Mouse (Mus musculus): ENCODE data around the gene Cfd. TPM values are rescaled to one million over a fixed set of nuclear protein-coding genes. Genes with fewer than 3 reads are reported as not detected.
A peak's percentile ranks its signal among the peaks of the same experiment; 100 is the strongest.

Gene Cfd
- total RNA-seq, 2 experiments from 2014 or later = not detected

DNA sequence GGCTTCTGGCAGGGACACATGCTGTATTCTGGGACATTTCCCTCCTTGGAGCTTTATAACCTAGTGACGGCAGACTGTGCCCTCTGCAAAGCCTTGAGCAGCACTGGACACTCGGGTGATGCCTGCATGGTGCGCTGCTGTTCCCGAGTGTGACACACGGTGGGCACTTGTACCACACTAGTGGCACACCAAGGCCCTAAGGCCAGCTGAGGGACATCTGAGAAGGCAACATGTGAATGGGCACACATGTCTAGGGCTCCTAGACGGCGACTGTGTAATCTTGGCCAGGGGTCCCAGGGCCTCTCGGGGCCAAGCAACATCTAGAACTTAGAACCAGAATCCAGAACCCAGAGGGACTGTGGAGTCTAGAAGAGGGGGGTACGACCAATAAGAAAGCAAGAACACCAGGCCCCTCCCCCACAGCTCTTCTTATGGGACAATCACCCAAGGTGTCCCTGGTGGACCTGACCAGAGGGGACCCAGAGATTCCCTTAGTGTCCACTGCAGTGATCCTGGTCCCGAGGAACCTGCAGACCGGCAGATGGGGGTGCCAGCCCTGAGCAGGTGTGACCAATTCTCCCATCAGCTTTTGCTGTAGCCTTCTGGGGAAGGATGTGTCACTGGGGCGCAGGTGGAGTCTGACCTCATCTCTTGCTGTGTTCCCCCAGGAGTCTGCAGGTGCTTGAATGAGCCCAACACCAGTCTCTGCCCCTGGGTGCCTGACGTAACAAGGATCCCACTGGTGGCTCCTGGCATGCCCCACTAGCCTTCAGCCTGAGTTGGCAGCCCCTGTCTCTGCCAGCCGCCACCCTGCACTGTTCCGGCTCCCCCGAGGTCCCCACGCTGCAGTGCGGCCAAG is 39.5 kb downstream of the Cfd start:
- no peak for DNase-seq
- intact Hi-C loops (cut with DNase I) = loop anchor here (10.0 kb wide), 1 partner anchor 95 kb away; no protein-coding TSS in a partner anchor

GRCm38 (mm10) chr10:79930826-79931186 is 40.2 kb downstream of the Cfd start:
- peak; percentile 76 for DNase-seq
- intact Hi-C loops (cut with DNase I) = no loop called here

DNA sequence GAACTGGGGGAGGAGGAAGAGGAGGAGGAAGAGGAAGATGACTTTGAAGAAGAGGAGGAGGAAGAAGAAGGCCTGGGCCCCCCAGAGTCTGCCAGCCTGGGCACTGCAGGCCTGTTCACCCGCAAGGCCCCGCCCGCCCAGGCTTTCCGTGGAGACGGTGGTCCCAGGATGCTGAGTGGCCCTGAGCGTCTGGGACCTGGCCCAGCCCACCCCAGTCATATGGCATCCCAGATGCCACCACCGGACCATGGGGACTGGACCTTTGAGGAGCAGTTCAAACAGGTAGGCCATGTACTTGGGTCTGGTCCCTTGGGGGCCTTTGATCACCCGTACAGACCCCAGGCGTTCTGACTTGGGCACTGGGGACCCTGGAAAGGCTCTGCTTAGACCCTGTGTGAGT is 41.1 kb downstream of the Cfd start:
- intact Hi-C loops (cut with DNase I) = no loop called here
- no peak for DNase-seq

GRCm38 (mm10) chr10:79932736-79933135 is 42.1 kb downstream of the Cfd start:
- intact Hi-C loops (cut with DNase I) = no loop called here
- peak; percentile 86 for DNase-seq

- intact Hi-C loops (cut with DNase I) = no loop called here
- DNase-seq = no peak
These were observed 42.6 kb downstream of the Cfd start for GRCm38 (mm10) chr10:79933145-79933679.

GRCm38 (mm10) chr10:79933861-79934260 is 43.2 kb downstream of the Cfd start:
- intact Hi-C loops (cut with DNase I) = no loop called here
- DNase-seq = no peak

GRCm38 (mm10) chr10:79934272-79934721 is 43.6 kb downstream of the Cfd start:
- intact Hi-C loops (cut with DNase I) = no loop called here
- peak; percentile 97 for DNase-seq

DNA sequence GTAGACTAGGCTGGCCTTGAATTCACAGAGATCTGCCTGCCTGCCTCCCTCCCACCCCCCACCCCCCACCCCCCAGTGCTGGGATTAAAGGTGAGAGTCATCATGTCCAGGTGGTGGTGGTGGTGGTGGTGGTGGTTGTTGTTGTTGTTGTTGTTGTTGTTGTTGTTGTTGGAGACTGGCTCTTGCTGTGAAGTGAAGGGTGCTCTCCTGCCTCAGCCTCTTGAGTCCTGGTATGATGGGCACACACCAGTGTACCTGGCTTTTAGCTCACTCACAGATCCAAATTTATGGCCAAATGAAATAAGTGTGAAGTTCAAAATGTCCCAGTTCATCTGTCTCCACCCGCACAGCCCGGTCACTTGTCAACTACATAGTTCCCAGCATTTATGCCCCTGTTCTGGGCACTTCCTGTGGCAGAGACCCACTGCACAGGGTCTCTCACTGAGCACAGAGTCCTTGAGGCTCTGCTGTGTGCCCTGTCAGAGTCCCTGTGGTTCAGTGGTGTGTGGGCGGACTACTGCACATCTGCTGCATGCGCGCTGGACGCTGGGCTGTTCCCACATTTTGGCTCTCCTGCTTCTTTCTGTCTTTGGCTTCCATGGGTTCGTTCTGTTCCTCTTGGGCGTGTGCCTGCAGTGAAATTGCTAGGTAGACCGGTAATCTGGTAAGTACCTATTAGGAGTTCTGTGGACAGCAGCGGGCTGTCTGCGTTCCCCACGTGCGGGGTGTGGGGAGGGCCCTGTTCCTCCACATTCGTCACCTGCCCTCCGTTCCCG is 44.3 kb downstream of the Cfd start:
- intact Hi-C loops (cut with DNase I) = no loop called here
- DNase-seq = no peak

- DNase-seq = no peak
- intact Hi-C loops (cut with DNase I) = no loop called here
These were observed 45.7 kb downstream of the Cfd start for GRCm38 (mm10) chr10:79936284-79936910.

DNA sequence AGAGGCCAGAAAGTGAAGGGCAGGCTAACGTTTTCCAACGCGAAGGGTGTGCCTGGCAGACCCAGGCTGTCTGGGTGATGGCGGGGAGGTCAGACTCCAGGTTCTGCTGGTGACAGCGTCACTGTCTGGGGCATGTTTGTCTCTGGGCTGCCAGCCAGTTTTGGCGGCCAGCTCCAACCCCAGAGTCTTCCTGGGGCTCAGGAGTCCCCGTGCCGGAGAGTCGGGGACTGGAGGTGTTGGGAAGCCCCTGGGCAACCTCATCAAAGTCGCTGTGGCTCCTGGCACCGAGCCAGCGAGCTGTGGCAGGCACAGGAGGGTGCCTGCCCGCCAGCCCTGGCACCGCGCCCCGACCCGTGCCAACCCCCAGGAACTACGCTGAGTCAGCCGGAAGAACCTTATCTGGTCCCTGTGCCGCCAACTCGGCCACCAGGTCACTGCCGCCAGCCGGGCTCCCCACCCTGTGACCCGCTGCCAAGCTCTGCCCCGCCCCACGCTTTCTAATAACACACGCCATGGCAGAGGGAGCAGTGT is 46.3 kb downstream of the Cfd start:
- intact Hi-C loops (cut with DNase I) = no loop called here
- DNase-seq = peak; percentile 76

DNA sequence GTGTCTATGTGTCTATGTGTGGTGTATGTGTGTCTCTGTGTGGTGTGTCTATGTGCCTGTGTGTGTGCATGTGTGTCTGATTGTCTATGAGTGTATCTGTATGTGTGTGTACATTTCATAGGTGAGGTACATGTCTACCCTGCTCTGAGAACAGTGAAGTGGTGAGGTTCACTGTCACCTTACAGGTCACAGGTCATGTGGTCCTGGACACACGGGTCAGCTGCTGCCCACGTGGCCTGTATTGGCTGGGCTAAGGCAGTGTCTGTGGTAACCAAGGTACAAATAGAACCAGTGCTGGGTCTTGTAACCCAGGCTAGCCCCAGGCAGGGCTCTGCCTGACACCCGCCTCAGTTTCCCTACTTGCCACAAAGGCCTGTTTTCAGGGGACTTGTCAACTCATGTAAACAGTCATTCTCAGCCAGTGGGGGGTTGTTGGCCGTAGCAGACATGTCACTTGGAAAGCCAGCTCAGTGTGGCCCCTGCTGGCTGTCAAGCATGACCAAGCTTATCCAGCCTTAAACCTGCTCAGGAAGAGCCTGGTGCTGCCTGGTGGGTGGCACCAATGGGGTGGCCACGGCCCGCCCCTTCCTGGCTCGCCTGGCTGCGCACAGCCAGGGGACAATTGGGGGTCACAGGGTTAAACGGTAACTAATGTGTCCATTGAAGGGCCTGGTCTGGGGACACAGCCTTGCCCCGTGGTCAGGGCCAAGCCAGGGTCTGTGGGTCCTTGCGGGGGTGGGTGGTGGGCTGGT is 47.3 kb downstream of the Cfd start:
- DNase-seq = no peak
- intact Hi-C loops (cut with DNase I) = no loop called here

DNA sequence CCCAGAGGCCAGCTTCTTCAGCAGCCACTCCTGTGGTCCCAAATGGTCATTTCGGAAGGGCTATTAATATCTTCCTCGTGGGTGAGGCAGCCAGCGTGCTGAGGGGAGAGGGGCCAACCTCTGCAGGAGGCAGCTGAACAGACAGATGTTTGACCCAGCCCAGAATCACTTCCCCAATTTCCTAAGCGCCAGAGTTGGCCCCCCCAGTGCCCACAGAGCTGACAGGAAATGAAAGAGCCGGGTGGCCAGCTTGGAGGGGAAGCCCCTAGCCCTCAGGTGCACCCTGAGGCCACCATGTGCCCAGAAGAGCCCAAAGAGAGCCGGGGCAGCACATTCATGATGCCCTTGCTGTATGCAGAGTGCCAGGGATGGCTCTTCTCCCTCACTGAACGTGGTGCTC is 50.1 kb downstream of the Cfd start:
- intact Hi-C loops (cut with DNase I) = no loop called here
- DNase-seq = no peak

Small RNAs within 50 kb of the gene (microRNA-seq; reads per million reads assigned to microRNA genes)
- gene Mir6910 = not detected

Other genes starting within 250 kb of the Cfd start
- gene Odf3l2, start 245.1 kb upstream of the Cfd start, total RNA-seq (2021) = under 1 TPM; 0.38 to 0.40 TPM
- under 1 TPM; 0.72 to 0.84 TPM for gene Madcam1, start 226.3 kb upstream of the Cfd start, total RNA-seq (2021)
- gene Tpgs1, start 221.5 kb upstream of the Cfd start, total RNA-seq (2021) = 10 to 100 TPM; 57.0 to 59.9 TPM
- gene Cdc34, start 208.7 kb upstream of the Cfd start, total RNA-seq (2021) = 10 to 100 TPM; 59.6 to 61.5 TPM
- gene Gzmm, start 201.8 kb upstream of the Cfd start, total RNA-seq (2021) = 1 to 10 TPM; 2.6 to 3.3 TPM
- gene Bsg, start 186.4 kb upstream of the Cfd start, total RNA-seq (2021) = 100 to 1,000 TPM; 486 to 495 TPM
- 10 to 100 TPM; 47.4 to 53.8 TPM for gene Hcn2, start 174.2 kb upstream of the Cfd start, total RNA-seq (2021)
- gene Polrmt, start 144.3 kb upstream of the Cfd start, total RNA-seq (2021) = 10 to 100 TPM; 44.8 to 51.8 TPM
- 1 to 10 TPM; 1.3 to 1.7 TPM for gene Fgf22, start 135.8 kb upstream of the Cfd start, total RNA-seq (2021)
- 10 to 100 TPM; 85.0 to 95.3 TPM for gene Rnf126, start 123.9 kb upstream of the Cfd start, total RNA-seq (2021)
- gene Fstl3, start 113.6 kb upstream of the Cfd start, total RNA-seq (2021) = 1 to 10 TPM; 2.5 to 3.2 TPM
- gene Prss57, start 99.9 kb upstream of the Cfd start, total RNA-seq (2021) = under 1 TPM in 1 of 2 experiments, not detected in 1; 0.52 TPM
- 100 to 1,000 TPM; 404 to 409 TPM for gene Palm, start 97.3 kb upstream of the Cfd start, total RNA-seq (2021)
- under 1 TPM; 0.46 to 0.76 TPM for gene Misp, start 69.9 kb upstream of the Cfd start, total RNA-seq (2021)
- gene Ptbp1, start 36.4 kb upstream of the Cfd start, total RNA-seq (2021) = 10 to 100 TPM; 91.7 to 92.7 TPM
- 1 to 10 TPM; 6.9 to 7.0 TPM for gene Prtn3, start 16.4 kb upstream of the Cfd start, total RNA-seq (2021)
- gene Plppr3, start 16.2 kb upstream of the Cfd start, total RNA-seq (2021) = 100 to 1,000 TPM; 277 to 305 TPM
- gene Elane, start 4.6 kb upstream of the Cfd start, total RNA-seq (2021) = not detected
- gene Med16, start 18.1 kb downstream of the Cfd start, total RNA-seq (2021) = 10 to 100 TPM; 56.4 to 59.6 TPM
- gene Gm26602, start 20.0 kb downstream of the Cfd start, total RNA-seq (2021) = not detected
- 1 to 10 TPM; 5.0 to 6.8 TPM for gene Kiss1r, start 26.1 kb downstream of the Cfd start, total RNA-seq (2021)
- 100 to 1,000 TPM; 307 to 309 TPM for gene R3hdm4, start 30.4 kb downstream of the Cfd start, total RNA-seq (2021)
- gene Arid3a, start 36.2 kb downstream of the Cfd start, total RNA-seq (2021) = 1 to 10 TPM; 6.3 to 9.5 TPM
- gene Wdr18, start 69.3 kb downstream of the Cfd start, total RNA-seq (2021) = 10 to 100 TPM; 51.7 to 55.8 TPM
- gene Grin3b, start 79.9 kb downstream of the Cfd start, total RNA-seq (2021) = under 1 TPM; 0.12 to 0.30 TPM
- gene Tmem259, start 93.5 kb downstream of the Cfd start, total RNA-seq (2021) = 100 to 1,000 TPM; 117 to 127 TPM
- gene Cnn2, start 97.7 kb downstream of the Cfd start, total RNA-seq (2021) = 10 to 100 TPM; 12.4 to 17.2 TPM
- gene Abca7, start 105.6 kb downstream of the Cfd start, total RNA-seq (2021) = 1 to 10 TPM; 7.2 to 8.1 TPM
- gene Arhgap45, start 125.8 kb downstream of the Cfd start, total RNA-seq (2021) = 1 to 10 TPM; 1.6 to 1.7 TPM
- 10 to 100 TPM; 63.9 to 74.2 TPM for gene Polr2e, start 148.9 kb downstream of the Cfd start, total RNA-seq (2021)
- 100 to 1,000 TPM; 311 to 347 TPM for gene Gpx4, start 156.3 kb downstream of the Cfd start, total RNA-seq (2021)
- gene Sbno2, start 214.7 kb downstream of the Cfd start, total RNA-seq (2021) = 10 to 100 TPM; 28.8 to 30.8 TPM
- 100 to 1,000 TPM; 100 to 111 TPM for gene Stk11, start 224.9 kb downstream of the Cfd start, total RNA-seq (2021)
- 100 to 1,000 TPM; 247 to 270 TPM for gene Atp5d, start 247.8 kb downstream of the Cfd start, total RNA-seq (2021)
- 100 to 1,000 TPM; 299 to 316 TPM for gene Cbarp, start 250.0 kb downstream of the Cfd start, total RNA-seq (2021)

Measured in left cerebral cortex, postnatal 4 days (tissue).